Mouse (Mus musculus) CH12.LX (cell line): Measurements from ENCODE around the gene Cdkn2aipnl. TPM values are rescaled to one million over a fixed set of nuclear protein-coding genes. Genes with fewer than 3 reads are reported as not detected.

Experiments used
- DNase-seq: peaks from one replicate; pipeline ENCODE4 v3.0.0-alpha.2; 2013; ENCODE audit errors: extremely low read depth
- H3K27ac ChIP-seq: 2 replicates; pipeline ENCODE4 v1.5.1; 2012; ENCODE audit warnings: low read depth, mild to moderate bottlenecking, control low read depth, moderate library complexity; ENCODE audit not compliant: insufficient read depth
- H3K27me3 ChIP-seq: replicated peaks from 2 replicates; pipeline ENCODE3; 2012; ENCODE audit warnings: inconsistent platforms
- H3K36me3 ChIP-seq, 2 experiments: replicated peaks in 1 of 2; 2 replicates each; pipeline versions ENCODE3 to v1.6.1; 2012; ENCODE audit warnings: inconsistent platforms in 1 of 2, low read length in 1 of 2, mild to moderate bottlenecking in 1 of 2, mixed read lengths in 1 of 2, moderate library complexity in 1 of 2; ENCODE audit not compliant: control insufficient read depth in 1 of 2, insufficient read depth in 1 of 2
- H3K4me1 ChIP-seq, 2 experiments: 2 replicates each; pipeline ENCODE4 v1.6.1; 2012; ENCODE audit warnings: inconsistent platforms in 1 of 2, moderate library complexity in 1 of 2; ENCODE audit not compliant: insufficient read depth in 2 of 2, control insufficient read depth in 1 of 2
- H3K4me2 ChIP-seq: 2 replicates; pipeline ENCODE4 v1.6.1; 2012; ENCODE audit warnings: low read depth, mild to moderate bottlenecking, control low read depth; ENCODE audit not compliant: poor library complexity, insufficient read depth, severe bottlenecking
- H3K4me3 ChIP-seq, 3 experiments: fragments of 150-350 bp in 1 of 3; sonication (generic) in 1 of 3; replicated peaks in 1 of 3; 2 replicates each; pipeline versions ENCODE3 to v1.5.1; 2011 to 2012; ENCODE audit warnings: low read depth in 2 of 3, low read length in 2 of 3, mild to moderate bottlenecking in 2 of 3, moderate library complexity in 2 of 3, control low read depth in 1 of 3, improper control_type of control experiment in 1 of 3, inconsistent platforms in 1 of 3, mixed read lengths in 1 of 3; ENCODE audit not compliant: poor library complexity in 1 of 3
- H3K79me2 ChIP-seq: replicated peaks from 2 replicates; pipeline ENCODE4 v1.6.1; 2012; ENCODE audit warnings: mild to moderate bottlenecking, moderate library complexity; ENCODE audit not compliant: control insufficient read depth, poor library complexity, insufficient read depth, severe bottlenecking; ENCODE audit errors: extremely low read depth
- H3K9ac ChIP-seq: 2 replicates; pipeline ENCODE4 v1.6.1; 2012; ENCODE audit warnings: low read depth, mild to moderate bottlenecking, control low read depth, moderate library complexity; ENCODE audit not compliant: insufficient read depth
- H3K9me3 ChIP-seq: replicated peaks from 2 replicates; pipeline ENCODE3; 2012; ENCODE audit warnings: low read length, inconsistent platforms, mixed read lengths
- BHLHE40 ChIP-seq: IDR thresholded peaks from 2 replicates; pipeline ENCODE4 v1.6.1; 2011; ENCODE audit warnings: mild to moderate bottlenecking, low read depth, low read length, improper control_type of control experiment
- E2F4 ChIP-seq: IDR thresholded peaks from 2 replicates; pipeline ENCODE4 v1.6.1; 2011; ENCODE audit warnings: low read depth, low read length, improper control_type of control experiment; ENCODE audit not compliant: insufficient replicate concordance
- ELF1 ChIP-seq: IDR thresholded peaks from 2 replicates; pipeline ENCODE4 v1.6.1; 2014; ENCODE audit warnings: low read depth, mild to moderate bottlenecking, inconsistent platforms, low read length, improper control_type of control experiment
- GABPA ChIP-seq: IDR thresholded peaks from 2 replicates; pipeline ENCODE4 v1.6.1; 2012; ENCODE audit warnings: low read depth, low read length, improper control_type of control experiment, inconsistent platforms; ENCODE audit not compliant: insufficient replicate concordance
- IRF4 ChIP-seq: IDR thresholded peaks from 2 replicates; pipeline ENCODE4 v1.6.1; 2014; ENCODE audit warnings: low read depth, mild to moderate bottlenecking, inconsistent platforms, low read length, improper control_type of control experiment
- MEF2A ChIP-seq: IDR thresholded peaks from 2 replicates; pipeline ENCODE4 v1.6.1; 2014; ENCODE audit warnings: low read depth, mild to moderate bottlenecking, inconsistent platforms, low read length, improper control_type of control experiment, borderline replicate concordance
- MXI1 ChIP-seq: IDR thresholded peaks from 2 replicates; pipeline ENCODE4 v1.6.1; 2011; ENCODE audit warnings: mild to moderate bottlenecking, low read depth, low read length, improper control_type of control experiment
- NRF1 ChIP-seq: IDR thresholded peaks from 2 replicates; pipeline ENCODE4 v1.6.1; 2014; ENCODE audit warnings: low read depth, mild to moderate bottlenecking, inconsistent platforms, low read length, improper control_type of control experiment, moderate library complexity
- PAX5 ChIP-seq: IDR thresholded peaks from 2 replicates; pipeline ENCODE4 v1.6.1; 2012; ENCODE audit warnings: low read length, inconsistent platforms, mixed read lengths
- POLR2A ChIP-seq: IDR thresholded peaks from 2 replicates; pipeline ENCODE4 v1.6.1; 2011; ENCODE audit warnings: low read depth, mild to moderate bottlenecking, improper control_type of control experiment, low read length
- POLR2AphosphoS2 ChIP-seq: IDR thresholded peaks from 2 replicates; pipeline ENCODE4 v1.6.1; 2011; ENCODE audit warnings: low read depth, low read length, improper control_type of control experiment
- RCOR1 ChIP-seq: conservative IDR thresholded peaks from 2 replicates; pipeline ENCODE4 v1.6.1; 2012; ENCODE audit warnings: low read depth, mild to moderate bottlenecking, inconsistent platforms, low read length, improper control_type of control experiment
- SIN3A ChIP-seq: IDR thresholded peaks from 2 replicates; pipeline ENCODE4 v1.6.1; 2012; ENCODE audit warnings: low read length, improper control_type of control experiment, inconsistent platforms
- ZKSCAN1 ChIP-seq: IDR thresholded peaks from 2 replicates; pipeline ENCODE4 v1.6.1; 2012; ENCODE audit warnings: low read depth, inconsistent platforms, low read length, improper control_type of control experiment, borderline replicate concordance
- dilution Hi-C: fragments of 300-500 bp; cut with MboI; formaldehyde crosslinking; loops from 2 replicates; pipeline ENCODE4 v1.14.3; 2020; ENCODE audit warnings: low sequenced_read_pairs; ENCODE audit not compliant: extremely low pct_unique_long_range_greater_than_20kb, extremely low pct_ligation_motif_present
- in situ Hi-C: fragments of 300-500 bp; cut with MboI; formaldehyde crosslinking; loops from 3 replicates; pipeline ENCODE4 v1.14.3; 2019; ENCODE audit warnings: low sequenced_read_pairs, low pct_ligation_motif_present, low pct_unique_long_range_greater_than_20kb, mixed read lengths
- polyA plus RNA-seq: library from polyadenylated mRNA; unstranded; fragments of >175 nt; gene quantifications from 2 replicates; pipeline ENCODE4 v1.2.1, GENCODE M21; 2012; ENCODE audit warnings: low read depth; ENCODE audit not compliant: insufficient read length
- total RNA-seq, 2 experiments: library from RNA; depleted of rRNA; stranded (reverse); fragments of 300-350 nt in 1 of 2; fragments of >200 nt in 1 of 2; gene quantifications; 2 replicates each; pipeline ENCODE4 v1.2.3; 2012 to 2014

The Cdkn2aipnl gene
- total and polyA plus RNA-seq, 3 experiments, result 170 to 256 (median 200) TPM

DNA sequence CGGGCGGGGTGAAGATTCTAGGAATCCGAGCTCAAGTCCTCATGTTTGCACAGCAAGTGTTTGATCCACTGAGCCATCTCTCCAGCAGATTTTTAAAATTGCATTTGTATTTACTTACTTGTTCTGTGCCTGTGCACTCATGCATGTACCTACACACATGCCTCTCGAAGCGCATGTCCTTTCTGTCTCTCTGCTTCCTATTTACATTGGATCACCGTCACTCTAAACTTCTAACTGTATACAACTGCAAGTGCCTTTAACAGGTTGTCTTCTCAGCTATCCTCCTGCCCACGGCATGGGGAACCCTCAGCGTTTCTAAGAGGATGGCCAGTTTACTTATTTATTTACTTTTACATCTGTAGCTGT lies 27.9 kb upstream of the Cdkn2aipnl start:
- H3K4me3 ChIP-seq, result no peak overlapping the region
- H3K4me2 ChIP-seq, result no peak overlapping the region
- dilution Hi-C loops (no loop called here), in situ Hi-C loops (no loop called here)
- peaks cover 63 to 85% of the 10 kb centered on the region in 2 experiments for H3K4me1 ChIP-seq
- no peak for DNase-seq
- H3K36me3 ChIP-seq, result no peaks in the 10 kb centered on the region
- no peak overlapping the region for H3K27ac ChIP-seq
- no peak for TF ChIP-seq PAX5
- no peak for TF ChIP-seq GABPA
- TF ChIP-seq E2F4, result no peak
- TF ChIP-seq NRF1, result no peak
- no peak for TF ChIP-seq MXI1
- no peak for TF ChIP-seq RCOR1
- TF ChIP-seq ZKSCAN1, result no peak
- no peak for TF ChIP-seq MEF2A
- no peak for TF ChIP-seq IRF4
- no peaks in the 10 kb centered on the region for H3K79me2 ChIP-seq
- peaks cover 4% of the 10 kb centered on the region for H3K9me3 ChIP-seq
- H3K9ac ChIP-seq, result no peak overlapping the region
- H3K27me3 ChIP-seq, result peaks cover 19% of the 10 kb centered on the region

DNA sequence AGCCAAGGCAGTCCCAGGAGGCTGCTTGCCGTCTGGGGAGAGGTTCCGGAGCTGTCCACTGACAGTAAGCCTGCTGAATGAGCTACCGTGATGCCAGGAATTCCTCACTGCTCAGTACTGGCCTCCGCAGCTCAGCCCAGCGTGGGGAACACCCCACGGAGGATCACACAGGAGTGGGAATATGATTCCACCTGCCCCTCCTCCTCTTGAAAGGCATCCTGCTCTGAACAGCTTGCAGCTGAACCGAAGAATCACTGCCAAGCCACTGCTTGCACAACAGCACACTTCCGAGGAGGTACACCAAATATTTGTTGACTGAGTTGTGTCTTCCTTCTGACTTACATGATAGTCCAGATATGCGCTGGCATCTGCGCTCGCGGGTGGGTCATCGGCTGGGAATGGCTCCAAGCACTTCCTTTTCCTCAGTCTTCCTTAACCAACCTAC lies 26.9 kb upstream of the Cdkn2aipnl start:
- in situ Hi-C loops (no loop called here), dilution Hi-C loops (no loop called here)
- Histone ChIP-seq H3K4me1 (peaks cover 55 to 82% of the 10 kb centered on the region in 2 experiments), H3K36me3 (no peaks in the 10 kb centered on the region), H3K27me3 (peaks cover 28% of the 10 kb centered on the region), H3K9ac (no peak overlapping the region), H3K79me2 (no peaks in the 10 kb centered on the region), H3K27ac (no peak overlapping the region), H3K9me3 (peaks cover 4% of the 10 kb centered on the region), H3K4me2 (no peak overlapping the region), H3K4me3 (no peak overlapping the region)
- no peak for DNase-seq
- TF ChIP-seq POLR2A, result no peak
- TF ChIP-seq ELF1, result no peak
- no peak for TF ChIP-seq NRF1
- TF ChIP-seq MEF2A, result no peak
- no peak for TF ChIP-seq SIN3A
- TF ChIP-seq POLR2AphosphoS2, result no peak
- no peak for TF ChIP-seq BHLHE40
